In the genomic region with DNA sequence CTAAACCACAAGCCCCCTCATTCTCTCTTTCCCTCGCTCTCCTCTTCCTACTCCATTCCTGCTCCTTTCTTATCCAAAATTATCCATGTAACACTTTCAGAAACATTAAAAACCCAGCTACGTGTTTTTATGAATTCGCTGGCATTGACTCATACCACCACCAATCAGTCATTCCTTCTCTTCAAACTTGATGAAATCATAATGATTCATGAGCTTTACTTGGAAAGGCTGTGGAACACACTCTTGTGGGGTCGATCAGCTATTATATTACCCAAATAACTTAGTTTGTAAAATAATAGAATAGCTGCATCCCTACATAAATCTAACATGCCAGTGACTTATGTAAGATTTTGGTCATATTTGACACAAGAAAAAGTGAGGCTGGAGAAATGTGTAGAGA, we compare ENCODE assay signal across 13 mouse cellular contexts.
"Had no signal": no experiment of that assay in that cellular context is flagged by ENCODE, and none has a peak within 500 bp of the region (broad histone marks: within the 10 kb centered on the region; RNA-seq: fewer than 3 reads in every experiment).

No protein-coding gene starts in this region.

- DNase-seq: lung, adult 18-20 months; lung, embryonic 14.5 days; lung, postnatal 10 days; midbrain, embryonic 14.5 days; retina, postnatal 1 day; right cerebral cortex, adult 18-20 months; right cerebral cortex, postnatal 25 days; right cerebral cortex, postnatal 4 days; spleen, adult 18-20 months; thymus, adult 2 months; thymus, postnatal 25 days; thymus, postnatal 4 days had no signal

- ATAC-seq: midbrain, embryonic 16.5 days had no signal
